Mouse (Mus musculus) lung, adult 2 months (tissue): ENCODE measurements around the gene Ablim2.
A peak's percentile ranks its signal among the peaks of the same experiment; 100 is the strongest.

Experiments
- CTCF ChIP-seq: fragments of 200-500 bp; IDR thresholded peaks from 2 replicates; pipeline ENCODE4 v1.5.1; 2011; ENCODE audit warnings: mild to moderate bottlenecking, low read length, control low read depth; ENCODE audit not compliant: insufficient read depth
- POLR2A ChIP-seq: fragments of 200-500 bp; IDR thresholded peaks from 2 replicates; pipeline ENCODE4 v1.6.1; 2011; ENCODE audit warnings: low read depth, mild to moderate bottlenecking, control low read depth, low read length, borderline replicate concordance; ENCODE audit errors: extremely low read depth

- TF ChIP-seq CTCF (no peak), POLR2A (0 out of 2 replicates have a peak, but pooled peaks have one; percentile 27)
Observed at GRCm38 (mm10) chr5:35722654-35723053, 35.0 kb upstream of the Ablim2 start.
